Mouse (Mus musculus) inflammation-experienced regulatory T-cells, adult 16 weeks (primary cell): ENCODE results near the gene Zfp457. TPM values are rescaled to one million over a fixed set of nuclear protein-coding genes. Genes with fewer than 3 reads are reported as not detected.

ENCODE experiments used
- polyA plus RNA-seq: library from polyadenylated mRNA; unstranded; fragments of 100-300 nt; shearing (Covaris generic); gene quantifications from one replicate; pipeline ENCODE4 v1.2.1, GENCODE M21; 2017

Zfp457 gene
- 0.38 TPM for polyA plus RNA-seq

DNA sequence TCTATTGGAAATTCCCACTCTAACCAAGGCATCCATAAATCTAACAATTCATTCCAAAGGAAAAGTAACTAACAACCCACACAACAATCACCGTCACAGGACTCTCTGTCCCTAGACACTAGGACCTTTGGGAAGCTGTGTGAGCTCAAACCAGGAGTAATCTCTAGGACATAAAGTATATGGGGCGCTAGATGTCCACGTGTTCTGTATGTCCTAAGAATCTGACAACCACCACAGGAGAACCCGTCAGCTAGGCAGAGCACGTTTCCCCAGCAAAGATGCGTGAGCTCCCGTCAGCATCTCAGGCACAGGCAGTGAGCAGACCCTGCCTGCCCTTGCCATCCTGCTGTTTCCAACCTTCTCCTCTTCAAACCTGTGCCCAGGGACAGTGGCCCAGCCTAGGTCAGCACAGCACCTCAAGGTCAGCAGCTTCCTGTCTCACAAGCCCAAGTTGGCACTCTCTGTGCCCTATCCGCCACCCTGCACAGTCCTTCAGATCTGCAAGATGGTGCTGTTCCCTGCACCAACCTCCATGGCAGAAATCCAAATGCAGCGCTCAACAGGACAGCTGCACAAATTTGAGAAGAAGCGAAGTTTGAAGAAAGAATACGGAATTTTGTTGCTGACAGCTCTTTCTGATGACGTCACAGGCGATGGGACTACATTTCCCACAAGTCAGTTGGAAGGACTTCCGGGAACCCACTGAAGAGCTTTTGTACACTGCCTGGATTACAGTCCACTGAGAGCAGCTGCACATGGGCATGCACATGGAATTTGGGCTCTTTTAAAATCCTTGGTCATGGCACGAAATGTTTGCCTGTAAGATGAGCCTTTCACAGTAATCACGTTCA is at the start of gene Zfp457:
Zfp457 (minus strand) TSS at position 664 of the 851 bp plus-strand sequence.

DNA sequence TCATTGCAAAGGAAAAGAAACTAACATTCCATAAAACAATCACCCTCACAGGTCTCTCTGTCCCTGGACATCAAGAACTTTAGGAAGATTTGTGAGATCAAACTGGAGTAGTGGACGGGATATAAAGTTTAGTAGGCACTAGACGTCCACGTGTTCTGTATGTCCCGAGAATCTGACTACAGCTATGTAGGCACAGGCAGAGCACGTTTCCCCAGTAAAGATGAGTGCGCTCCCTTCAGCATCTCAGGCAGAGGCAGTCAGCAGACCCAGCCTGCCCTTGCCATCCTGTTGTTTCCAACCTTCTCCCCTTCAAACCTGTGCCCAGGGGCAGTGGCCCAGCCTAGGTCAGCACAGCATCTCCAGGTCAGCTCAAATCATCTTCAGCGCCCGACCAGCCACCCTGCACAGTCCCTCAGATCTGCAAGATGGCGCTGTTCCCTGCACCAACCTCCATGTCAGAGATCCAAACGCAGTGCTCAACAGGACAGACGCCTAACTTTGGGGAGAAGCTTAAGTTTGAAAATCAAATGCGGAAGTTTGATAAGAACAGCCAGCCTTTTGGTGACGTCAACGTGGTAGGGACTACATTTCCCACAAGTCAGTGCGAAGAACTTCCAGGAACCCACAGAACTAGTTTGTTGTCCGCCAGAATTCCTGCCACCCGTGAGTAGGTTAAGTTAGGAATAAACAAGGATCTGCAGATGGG is 25.9 kb upstream of the Zfp457 start, which contains the start of gene Zfp595:
Zfp595 (minus strand) TSS at position 552 of the 706 bp plus-strand sequence.

GRCm38 (mm10) chr13:67278314-67278713 is 28.0 kb downstream of the Zfp457 start, which contains the start of gene Zfp458:
Gene Zfp458 (minus strand): TSS chr13:67278466.

Other genes with a start within 250 kb of the Zfp457 start
- 9.9 TPM for gene Zfp712, start 245.3 kb downstream of the Zfp457 start, polyA plus RNA-seq
- gene Zfp708, start 208.5 kb downstream of the Zfp457 start, polyA plus RNA-seq: 5.9 TPM
- 5.3 TPM for gene Gm28557, start 197.9 kb downstream of the Zfp457 start, polyA plus RNA-seq
- gene Rslcan18, start 190.2 kb downstream of the Zfp457 start, polyA plus RNA-seq: 0.71 TPM
- gene Zfp759, start 184.8 kb downstream of the Zfp457 start, polyA plus RNA-seq: 2.9 TPM
- 17.9 TPM for gene Rsl1, start 133.3 kb downstream of the Zfp457 start, polyA plus RNA-seq
- gene Zfp455, start 112.0 kb downstream of the Zfp457 start, polyA plus RNA-seq: 7.4 TPM
- 3.5 TPM for gene Zfp458, start 28.0 kb downstream of the Zfp457 start, polyA plus RNA-seq
- gene Zfp595, start 26.1 kb upstream of the Zfp457 start, polyA plus RNA-seq: 7.6 TPM
- gene Gm28044, start 54.1 kb upstream of the Zfp457 start, polyA plus RNA-seq: 4.0 TPM
- gene Zfp953, start 54.1 kb upstream of the Zfp457 start, polyA plus RNA-seq: 2.8 TPM
- gene Gm28041, start 69.2 kb upstream of the Zfp457 start, polyA plus RNA-seq: not detected
- gene Zfp456, start 69.3 kb upstream of the Zfp457 start, polyA plus RNA-seq: 9.1 TPM
- 26.4 TPM for gene Zfp429, start 93.3 kb upstream of the Zfp457 start, polyA plus RNA-seq
- 6.4 TPM for gene Zfp459, start 114.9 kb upstream of the Zfp457 start, polyA plus RNA-seq
- 21.9 TPM for gene Zfp874a, start 145.1 kb upstream of the Zfp457 start, polyA plus RNA-seq
- gene Zfp874b, start 177.8 kb upstream of the Zfp457 start, polyA plus RNA-seq: 13.6 TPM
- gene Zfp58, start 194.1 kb upstream of the Zfp457 start, polyA plus RNA-seq: 19.7 TPM
- gene Gm26965, start 219.7 kb upstream of the Zfp457 start, polyA plus RNA-seq: not detected
- gene Zfp87, start 219.7 kb upstream of the Zfp457 start, polyA plus RNA-seq: 54.5 TPM
- 22.5 TPM for gene Zfp748, start 247.3 kb upstream of the Zfp457 start, polyA plus RNA-seq